Mouse (Mus musculus): ENCODE results near the gene Olfr65. TPM values are rescaled to one million over a fixed set of nuclear protein-coding genes. Genes with fewer than 3 reads are reported as not detected.

The Olfr65 gene
- polyA plus RNA-seq, 1 experiment from 2014 or later = not detected

GRCm38 (mm10) chr7:103912969-103913511 lies 9.8 kb downstream of the Olfr65 start:
- Histone ChIP-seq H3K27me3 (no peaks in the 10 kb centered on the region), H3K36me3 (ENCODE audit: poor library complexity, severe bottlenecking) (no peaks in the 10 kb centered on the region), H3K4me3 (no peak overlapping the region), H3K27ac (no peak overlapping the region), H3K4me2 (no peak overlapping the region), H3K9ac (no peak overlapping the region), H3K9me3 (replicated peaks) (no peaks in the 10 kb centered on the region), H3K4me1 (no peaks in the 10 kb centered on the region)
- no peak for ATAC-seq
- 48% methylated on average over 8 of the region's 8 CpGs for WGBS

- Histone ChIP-seq H3K27me3 (no peaks in the 10 kb centered on the region), H3K27ac (no peak overlapping the region), H3K9me3 (replicated peaks) (no peaks in the 10 kb centered on the region), H3K9ac (no peak overlapping the region), H3K36me3 (ENCODE audit: poor library complexity, severe bottlenecking) (no peaks in the 10 kb centered on the region), H3K4me1 (no peaks in the 10 kb centered on the region), H3K4me2 (no peak overlapping the region), H3K4me3 (no peak overlapping the region)
- no peak for ATAC-seq
Measured at GRCm38 (mm10) chr7:103915338-103915737, 12.1 kb downstream of the Olfr65 start.

DNA sequence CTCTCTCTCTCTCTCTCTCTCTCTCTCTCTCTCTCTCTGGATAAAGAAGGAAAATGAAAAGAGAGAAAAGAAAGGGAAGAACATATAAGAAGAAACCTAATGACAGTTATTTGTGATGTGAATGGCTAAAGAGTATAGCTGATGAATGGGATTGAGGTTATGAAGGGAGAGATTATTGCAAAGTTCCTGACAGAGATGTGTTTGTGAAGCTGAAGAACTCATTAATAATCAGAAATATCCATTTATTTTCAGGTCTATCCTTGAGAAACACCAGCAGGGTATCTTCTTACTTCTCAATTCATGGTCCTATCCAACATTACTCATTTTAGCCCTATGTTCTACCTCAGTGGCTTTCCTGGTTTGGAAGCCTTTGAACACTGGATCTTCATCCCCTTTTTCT lies 25.2 kb downstream of the Olfr65 start, which contains the start of gene Olfr631:
Olfr631 (plus strand) TSS at position 301 of the 400 bp plus-strand sequence.
- Histone ChIP-seq H3K27me3 (no peaks in the 10 kb centered on the region), H3K36me3 (ENCODE audit: poor library complexity, severe bottlenecking) (no peaks in the 10 kb centered on the region), H3K27ac (no peak within 1 kb of the TSS), H3K4me1 (no peaks in the 10 kb centered on the region), H3K9ac (no peak within 1 kb of the TSS), H3K9me3 (replicated peaks) (no peaks in the 10 kb centered on the region), H3K4me3 (no peak within 1 kb of the TSS), H3K4me2 (no peak within 1 kb of the TSS)
- no peak for ATAC-seq

DNA sequence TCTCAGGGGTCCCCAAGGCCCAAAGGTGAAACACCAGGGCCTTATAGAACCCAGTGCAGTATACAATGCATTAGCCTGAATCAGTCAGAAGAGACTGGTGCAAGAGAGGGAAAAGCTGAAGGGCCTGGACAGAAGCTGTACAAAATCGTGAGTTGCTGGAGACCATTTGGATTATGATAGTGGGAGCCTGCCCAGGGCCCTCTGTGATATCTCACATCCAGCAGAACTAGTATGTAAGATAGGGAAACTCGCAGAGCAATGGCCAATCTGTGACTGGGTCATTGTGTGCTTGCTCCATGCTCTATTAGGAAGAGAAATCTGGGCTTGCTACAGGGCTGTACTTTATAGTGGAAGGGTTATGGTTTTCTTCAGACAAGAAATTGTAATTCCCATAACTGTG lies 31.0 kb downstream of the Olfr65 start, which contains the start of gene Olfr632:
Olfr632 (plus strand) TSS at position 84 of the 400 bp plus-strand sequence.
- WGBS = 73% methylated on average over 2 of the region's 2 CpGs
- H3K9me3 ChIP-seq (replicated peaks) = no peaks in the 10 kb centered on the region
- H3K9ac ChIP-seq = no peak within 1 kb of the TSS
- H3K4me1 ChIP-seq = no peaks in the 10 kb centered on the region
- H3K4me2 ChIP-seq = no peak within 1 kb of the TSS
- no peaks in the 10 kb centered on the region for H3K36me3 ChIP-seq (ENCODE audit: poor library complexity, severe bottlenecking)
- H3K27ac ChIP-seq = no peak within 1 kb of the TSS
- no peak for ATAC-seq
- no peaks in the 10 kb centered on the region for H3K27me3 ChIP-seq
- H3K4me3 ChIP-seq = no peak within 1 kb of the TSS

DNA sequence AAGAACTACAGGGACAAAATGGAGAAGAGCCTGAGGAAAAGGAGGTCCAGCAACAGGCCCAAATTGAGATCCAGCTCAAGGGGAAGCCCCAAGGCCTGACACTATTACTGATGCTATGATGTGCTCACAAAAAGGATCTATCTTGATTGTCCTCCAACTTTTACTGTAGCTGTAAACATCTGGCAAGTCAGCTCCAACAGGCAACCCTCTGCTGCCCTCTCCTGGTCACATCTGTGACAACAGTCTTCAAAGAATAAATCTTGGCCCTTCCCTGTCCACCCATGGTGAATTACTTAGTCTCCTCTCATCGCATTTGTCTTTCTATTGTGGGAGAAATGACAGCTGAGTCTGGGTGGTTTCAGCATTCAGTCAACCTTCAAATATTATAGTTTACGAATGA lies 39.4 kb downstream of the Olfr65 start:
- Histone ChIP-seq H3K9ac (no peak overlapping the region), H3K4me2 (no peak overlapping the region), H3K4me3 (no peak overlapping the region), H3K4me1 (no peaks in the 10 kb centered on the region), H3K9me3 (replicated peaks) (no peaks in the 10 kb centered on the region), H3K27me3 (no peaks in the 10 kb centered on the region), H3K36me3 (ENCODE audit: poor library complexity, severe bottlenecking) (no peaks in the 10 kb centered on the region), H3K27ac (no peak overlapping the region)
- no peak for ATAC-seq
- 25% methylated on average over 2 of the region's 2 CpGs for WGBS

GRCm38 (mm10) chr7:103944137-103944536 lies 40.9 kb downstream of the Olfr65 start, which contains the start of gene Olfr633:
Olfr633 (plus strand) TSS chr7:103944437.
- no peaks in the 10 kb centered on the region for H3K4me1 ChIP-seq
- H3K27me3 ChIP-seq = no peaks in the 10 kb centered on the region
- H3K4me3 ChIP-seq = no peak within 1 kb of the TSS
- no peak for ATAC-seq
- no peaks in the 10 kb centered on the region for H3K36me3 ChIP-seq (ENCODE audit: poor library complexity, severe bottlenecking)
- no peak within 1 kb of the TSS for H3K27ac ChIP-seq
- H3K9me3 ChIP-seq (replicated peaks) = no peaks in the 10 kb centered on the region
- no peak within 1 kb of the TSS for H3K9ac ChIP-seq
- H3K4me2 ChIP-seq = no peak within 1 kb of the TSS

Other genes starting within 250 kb of the Olfr65 start
- gene Olfr623, start 239.8 kb upstream of the Olfr65 start, polyA plus RNA-seq (2015; fragmentation: Nextera tagmentation; extraction: Ambion mirVana) = not detected in 2 replicates
- gene Olfr624, start 232.3 kb upstream of the Olfr65 start, polyA plus RNA-seq (2015; fragmentation: Nextera tagmentation; extraction: Ambion mirVana) = 0.03 TPM in 1 of 2 replicates, not detected in the other
- gene Olfr625-ps1, start 220.8 kb upstream of the Olfr65 start, polyA plus RNA-seq (2015; fragmentation: Nextera tagmentation; extraction: Ambion mirVana) = not detected in 2 replicates
- gene Olfr243, start 188.8 kb upstream of the Olfr65 start, polyA plus RNA-seq (2015; fragmentation: Nextera tagmentation; extraction: Ambion mirVana) = not detected in 2 replicates
- gene Olfr628, start 173.1 kb upstream of the Olfr65 start, polyA plus RNA-seq (2015; fragmentation: Nextera tagmentation; extraction: Ambion mirVana) = not detected in 2 replicates
- gene Olfr629, start 158.5 kb upstream of the Olfr65 start, polyA plus RNA-seq (2015; fragmentation: Nextera tagmentation; extraction: Ambion mirVana) = not detected in 2 replicates
- not detected in 2 replicates for gene Olfr630, start 146.2 kb upstream of the Olfr65 start, polyA plus RNA-seq (2015; fragmentation: Nextera tagmentation; extraction: Ambion mirVana)
- gene Olfr69, start 131.9 kb upstream of the Olfr65 start, polyA plus RNA-seq (2015; fragmentation: Nextera tagmentation; extraction: Ambion mirVana) = not detected in 2 replicates
- gene Olfr68, start 123.8 kb upstream of the Olfr65 start, polyA plus RNA-seq (2015; fragmentation: Nextera tagmentation; extraction: Ambion mirVana) = not detected in 2 replicates
- gene Olfr67, start 111.7 kb upstream of the Olfr65 start, polyA plus RNA-seq (2015; fragmentation: Nextera tagmentation; extraction: Ambion mirVana) = not detected in 2 replicates
- 960 and 1,191 TPM in 2 replicates for gene Hbb-bt, start 89.5 kb upstream of the Olfr65 start, polyA plus RNA-seq (2015; fragmentation: Nextera tagmentation; extraction: Ambion mirVana)
- 1,844 and 2,278 TPM in 2 replicates for gene Hbb-bs, start 75.4 kb upstream of the Olfr65 start, polyA plus RNA-seq (2015; fragmentation: Nextera tagmentation; extraction: Ambion mirVana)
- gene Hbb-bh2, start 63.0 kb upstream of the Olfr65 start, polyA plus RNA-seq (2015; fragmentation: Nextera tagmentation; extraction: Ambion mirVana) = not detected in 2 replicates
- gene Hbb-bh1, start 60.3 kb upstream of the Olfr65 start, polyA plus RNA-seq (2015; fragmentation: Nextera tagmentation; extraction: Ambion mirVana) = 32.1 and 81.1 TPM in 2 replicates
- gene Hbb-y, start 50.3 kb upstream of the Olfr65 start, polyA plus RNA-seq (2015; fragmentation: Nextera tagmentation; extraction: Ambion mirVana) = 3,762 and 4,630 TPM in 2 replicates
- not detected in 2 replicates for gene Olfr66, start 17.2 kb upstream of the Olfr65 start, polyA plus RNA-seq (2015; fragmentation: Nextera tagmentation; extraction: Ambion mirVana)
- not detected in 2 replicates for gene Olfr64, start 9.0 kb upstream of the Olfr65 start, polyA plus RNA-seq (2015; fragmentation: Nextera tagmentation; extraction: Ambion mirVana)
- not detected in 2 replicates for gene Olfr631, start 25.3 kb downstream of the Olfr65 start, polyA plus RNA-seq (2015; fragmentation: Nextera tagmentation; extraction: Ambion mirVana)
- not detected in 2 replicates for gene Olfr632, start 30.9 kb downstream of the Olfr65 start, polyA plus RNA-seq (2015; fragmentation: Nextera tagmentation; extraction: Ambion mirVana)
- not detected in 2 replicates for gene Olfr633, start 41.0 kb downstream of the Olfr65 start, polyA plus RNA-seq (2015; fragmentation: Nextera tagmentation; extraction: Ambion mirVana)
- not detected in 2 replicates for gene Olfr635, start 67.7 kb downstream of the Olfr65 start, polyA plus RNA-seq (2015; fragmentation: Nextera tagmentation; extraction: Ambion mirVana)
- not detected in 2 replicates for gene Olfr638, start 95.3 kb downstream of the Olfr65 start, polyA plus RNA-seq (2015; fragmentation: Nextera tagmentation; extraction: Ambion mirVana)
- gene Olfr639, start 113.8 kb downstream of the Olfr65 start, polyA plus RNA-seq (2015; fragmentation: Nextera tagmentation; extraction: Ambion mirVana) = 0.04 TPM in 1 of 2 replicates, not detected in the other
- gene Olfr640, start 122.1 kb downstream of the Olfr65 start, polyA plus RNA-seq (2015; fragmentation: Nextera tagmentation; extraction: Ambion mirVana) = not detected in 2 replicates
- not detected in 2 replicates for gene Olfr641, start 132.0 kb downstream of the Olfr65 start, polyA plus RNA-seq (2015; fragmentation: Nextera tagmentation; extraction: Ambion mirVana)
- gene Olfr642, start 149.2 kb downstream of the Olfr65 start, polyA plus RNA-seq (2015; fragmentation: Nextera tagmentation; extraction: Ambion mirVana) = not detected in 2 replicates
- gene 4930516K23Rik, start 158.0 kb downstream of the Olfr65 start, polyA plus RNA-seq (2015; fragmentation: Nextera tagmentation; extraction: Ambion mirVana) = not detected in 2 replicates
- gene Olfr644, start 168.4 kb downstream of the Olfr65 start, polyA plus RNA-seq (2015; fragmentation: Nextera tagmentation; extraction: Ambion mirVana) = not detected in 2 replicates
- gene Olfr645, start 182.0 kb downstream of the Olfr65 start, polyA plus RNA-seq (2015; fragmentation: Nextera tagmentation; extraction: Ambion mirVana) = not detected in 2 replicates
- gene Olfr646, start 201.4 kb downstream of the Olfr65 start, polyA plus RNA-seq (2015; fragmentation: Nextera tagmentation; extraction: Ambion mirVana) = not detected in 2 replicates
- not detected in 2 replicates for gene Ubqln5, start 226.3 kb downstream of the Olfr65 start, polyA plus RNA-seq (2015; fragmentation: Nextera tagmentation; extraction: Ambion mirVana)
- not detected in 2 replicates for gene Olfr643, start 233.9 kb downstream of the Olfr65 start, polyA plus RNA-seq (2015; fragmentation: Nextera tagmentation; extraction: Ambion mirVana)
- not detected in 2 replicates for gene Ubqln3, start 239.8 kb downstream of the Olfr65 start, polyA plus RNA-seq (2015; fragmentation: Nextera tagmentation; extraction: Ambion mirVana)
- not detected in 2 replicates for gene Ubqlnl, start 247.1 kb downstream of the Olfr65 start, polyA plus RNA-seq (2015; fragmentation: Nextera tagmentation; extraction: Ambion mirVana)

Data from forebrain, embryonic 13.5 days (tissue).